Mouse (Mus musculus) left cerebral cortex, postnatal 25 days (tissue): ENCODE measurements around the gene Scp2. TPM values are rescaled to one million over a fixed set of nuclear protein-coding genes. Genes with fewer than 3 reads are reported as not detected.

Experiments
- DNase-seq, 2 experiments: peaks; one replicate each; pipeline ENCODE4 v3.0.0; 2022; ENCODE audit warnings: low spot score in 2 of 2, mixed read lengths in 1 of 2
- intact Hi-C: fragments of 180-260 bp; cut with DNase I; formaldehyde crosslinking; loops from one replicate; pipeline ENCODE4 v1.15.1; 2025
- microRNA-seq, 2 experiments: library from miRNA; unstranded; fragments of <30 nt; microRNA quantifications; one replicate each; pipeline ENCODE4 v1.2.0; 2022
- total RNA-seq, 2 experiments: library from RNA; stranded (reverse); gene quantifications; 2 replicates each; pipeline ENCODE4 v1.2.3; 2021

The Scp2 gene
- total RNA-seq, 2 experiments from 2014 or later, result 101 to 105 TPM

- intact Hi-C loops, result no loop called here
- DNase-seq, result no peak
These were observed 149.8 kb downstream of the Scp2 start for GRCm38 (mm10) chr4:107995011-107995410.

Small RNAs within 50 kb of the gene (microRNA-seq; reads per million reads assigned to microRNA genes)
- 0 reads per million in 2 experiments for gene Mir6397

Other genes starting within 250 kb of the Scp2 start
- 1 to 10 TPM; 5.4 to 5.5 TPM for gene Cpt2, start 221.4 kb downstream of the Scp2 start, total RNA-seq
- gene Slc1a7, start 176.7 kb downstream of the Scp2 start, total RNA-seq, result 1 to 10 TPM in 1 of 2 experiments, under 1 TPM in 1; 0.85 to 1.1 TPM
- gene Podn, start 48.6 kb downstream of the Scp2 start, total RNA-seq, result 1 to 10 TPM; 7.2 to 8.8 TPM
- gene Echdc2, start 20.4 kb upstream of the Scp2 start, total RNA-seq, result 10 to 100 TPM; 10.7 TPM
- gene Zyg11a, start 73.0 kb upstream of the Scp2 start, total RNA-seq, result not detected
- gene Zyg11b, start 156.1 kb upstream of the Scp2 start, total RNA-seq, result 100 to 1,000 TPM; 107 TPM
- gene Coa7, start 183.1 kb upstream of the Scp2 start, total RNA-seq, result 10 to 100 TPM; 26.5 to 29.6 TPM
- not detected for gene Shisal2a, start 238.4 kb upstream of the Scp2 start, total RNA-seq